Mouse (Mus musculus): ENCODE data around the gene Gm37240.

Gm37240 gene

GRCm38 (mm10) chr3:85131878-85132277 is 755.4 kb downstream of the Gm37240 start:
- DNase-seq (ENCODE audit: low spot score in 2 of 2): no peak

GRCm38 (mm10) chr3:85128546-85128945 is 758.8 kb downstream of the Gm37240 start:
- no peak for DNase-seq (ENCODE audit: low spot score in 2 of 2)

DNA sequence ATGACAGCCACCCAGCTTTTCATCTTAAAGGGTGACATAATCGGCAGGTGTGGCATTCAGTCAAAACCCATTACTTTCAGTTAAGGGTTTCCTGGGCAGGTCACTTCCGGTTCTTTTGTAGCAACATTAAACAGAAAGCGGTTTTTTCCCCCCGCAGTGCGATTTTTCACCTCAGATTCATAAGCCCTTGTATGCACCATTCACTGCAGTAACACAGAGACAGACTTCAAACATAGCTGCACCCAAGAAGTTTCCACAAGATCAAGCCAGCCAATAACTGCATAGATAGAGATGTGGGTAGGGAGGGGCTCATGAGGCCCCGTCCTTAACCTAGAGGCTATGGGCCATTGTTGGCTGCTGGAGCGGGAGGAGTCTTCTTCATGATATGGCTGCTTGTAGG is 760.3 kb downstream of the Gm37240 start:
- DNase-seq (ENCODE audit: low spot score in 2 of 2): no peak

- DNase-seq (ENCODE audit: low spot score in 2 of 2): no peak
Measured at GRCm38 (mm10) chr3:85125471-85125870, 761.8 kb downstream of the Gm37240 start.

- no peak for DNase-seq (ENCODE audit: low spot score in 2 of 2)
Measured at GRCm38 (mm10) chr3:85124924-85125323, 762.4 kb downstream of the Gm37240 start.

DNA sequence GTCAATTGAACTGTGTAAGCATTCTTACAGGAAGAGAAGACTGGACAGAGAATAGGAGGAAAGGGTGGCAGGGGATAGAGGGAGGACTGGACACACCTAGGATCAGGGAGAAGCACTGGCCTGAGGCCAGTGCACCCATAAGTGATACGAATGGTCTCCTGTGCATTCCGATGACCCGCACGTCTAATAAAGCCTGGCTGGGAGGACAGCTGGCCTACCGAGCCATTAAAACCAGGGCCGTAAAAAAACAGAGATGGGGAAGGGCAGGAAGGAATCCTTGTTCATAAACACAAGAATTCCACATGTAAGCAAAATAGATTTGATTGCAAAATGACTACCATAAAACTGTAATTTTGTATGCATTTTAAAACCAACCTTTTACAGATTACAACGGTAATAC is 762.9 kb downstream of the Gm37240 start:
- DNase-seq (ENCODE audit: low spot score in 2 of 2): no peak

GRCm38 (mm10) chr3:85117702-85118101 is 769.6 kb downstream of the Gm37240 start:
- DNase-seq (ENCODE audit: low spot score in 2 of 2): no peak

DNA sequence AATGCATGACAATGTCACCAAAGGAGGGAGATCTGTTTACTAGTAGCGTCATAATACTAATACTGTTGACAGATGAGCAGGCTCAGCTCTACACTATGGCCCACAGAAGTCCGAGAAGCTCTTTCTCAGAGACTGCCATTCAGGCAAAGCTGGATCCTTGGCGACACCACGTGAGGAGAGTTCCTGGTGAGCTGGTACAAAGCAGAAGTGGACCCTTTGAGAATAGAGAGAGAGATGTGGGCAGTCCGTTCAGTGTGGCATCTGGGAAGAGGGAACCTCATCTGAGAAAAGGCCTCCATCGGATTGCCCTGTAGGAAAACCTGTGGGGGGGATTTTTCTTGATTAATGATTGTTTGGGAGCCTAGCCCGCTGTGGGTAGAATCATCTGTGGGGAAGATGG is 770.3 kb downstream of the Gm37240 start:
- DNase-seq (ENCODE audit: low spot score in 2 of 2): no peak

- no peak for DNase-seq (ENCODE audit: low spot score in 2 of 2)
Measured at GRCm38 (mm10) chr3:85115959-85116543, 771.3 kb downstream of the Gm37240 start.

DNA sequence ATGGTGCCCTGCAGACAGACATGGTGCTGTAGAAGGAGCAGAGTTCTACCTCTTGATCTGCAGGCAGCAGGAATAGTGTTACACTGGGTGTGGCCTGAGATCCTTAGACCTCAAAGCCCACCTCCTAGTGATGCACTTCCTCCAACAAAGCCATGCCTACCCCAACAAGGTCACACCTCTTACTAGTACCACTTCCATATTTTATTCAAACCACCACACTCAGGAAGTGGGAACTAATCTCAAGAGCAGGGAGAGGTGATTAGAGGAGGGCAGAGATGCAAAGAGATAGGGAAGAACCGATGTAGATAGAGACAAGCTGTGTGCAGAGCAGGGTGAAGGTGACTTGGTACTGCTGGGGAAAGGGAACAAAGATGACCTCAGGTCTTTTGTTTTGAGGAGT is 773.8 kb downstream of the Gm37240 start:
- DNase-seq (ENCODE audit: low spot score in 2 of 2): no peak

DNA sequence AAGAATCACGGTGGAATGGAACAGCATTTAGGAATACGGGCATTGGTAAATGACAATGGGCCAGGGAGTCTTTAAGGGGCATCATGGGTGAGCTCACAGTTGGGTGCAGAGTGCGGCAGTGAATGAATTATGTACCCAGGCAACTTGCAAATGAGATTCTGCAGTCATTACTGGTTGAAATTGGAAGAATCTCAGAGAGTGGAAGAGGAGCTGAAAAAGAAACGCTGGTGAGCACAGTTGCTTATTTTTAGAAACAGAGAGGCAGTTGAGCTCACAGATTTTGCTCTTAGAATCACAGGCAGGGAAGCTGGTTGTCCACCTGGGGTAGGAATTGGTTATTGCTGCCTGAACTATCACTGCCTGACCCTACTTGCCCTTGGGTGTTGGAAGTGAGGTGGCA is 776.6 kb downstream of the Gm37240 start:
- no peak for DNase-seq (ENCODE audit: low spot score in 2 of 2)

GRCm38 (mm10) chr3:85109221-85109620 is 778.1 kb downstream of the Gm37240 start:
- no peak for DNase-seq (ENCODE audit: low spot score in 2 of 2)

DNA sequence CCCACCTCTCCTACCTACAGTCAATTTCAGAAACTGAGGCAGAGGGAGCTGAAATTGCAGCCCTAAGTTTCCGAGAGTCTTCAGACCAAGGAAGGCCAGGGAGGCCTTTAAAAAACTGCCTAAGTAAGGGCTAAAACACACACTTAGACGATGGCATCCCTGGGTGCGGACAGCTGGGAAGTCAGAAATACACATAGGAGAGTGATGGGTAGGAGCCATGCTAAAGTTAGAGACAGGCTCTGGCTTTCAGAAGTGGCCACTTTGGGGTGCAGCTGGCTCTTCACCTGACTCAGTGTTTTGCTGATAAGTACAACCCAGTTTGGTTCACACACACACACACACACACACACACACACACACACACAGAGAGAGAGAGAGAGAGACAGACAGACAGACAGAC is 778.9 kb downstream of the Gm37240 start:
- no peak for DNase-seq (ENCODE audit: low spot score in 2 of 2)

GRCm38 (mm10) chr3:85106956-85107355 is 780.4 kb downstream of the Gm37240 start:
- no peak for DNase-seq (ENCODE audit: low spot score in 2 of 2)

DNA sequence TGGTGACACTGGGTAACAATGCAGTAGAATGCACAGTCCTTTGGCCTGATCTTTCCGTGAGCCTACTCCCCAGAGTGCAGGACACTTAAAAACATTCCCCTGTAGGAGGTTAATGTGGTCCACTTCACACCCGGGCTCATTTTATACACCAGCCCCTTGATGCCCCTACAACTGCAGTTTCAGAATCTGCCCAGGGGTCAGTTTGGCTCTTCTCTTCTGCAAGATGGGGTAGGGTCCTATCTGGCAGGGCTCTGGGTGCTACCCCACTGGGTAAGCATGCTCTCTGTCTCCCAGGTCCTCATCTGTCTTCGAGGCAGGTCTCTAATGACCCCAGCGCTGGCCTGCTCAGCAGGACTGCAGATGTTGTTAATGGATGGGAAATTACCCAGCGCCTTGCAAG is 783.0 kb downstream of the Gm37240 start:
- no peak for DNase-seq (ENCODE audit: low spot score in 2 of 2)

DNA sequence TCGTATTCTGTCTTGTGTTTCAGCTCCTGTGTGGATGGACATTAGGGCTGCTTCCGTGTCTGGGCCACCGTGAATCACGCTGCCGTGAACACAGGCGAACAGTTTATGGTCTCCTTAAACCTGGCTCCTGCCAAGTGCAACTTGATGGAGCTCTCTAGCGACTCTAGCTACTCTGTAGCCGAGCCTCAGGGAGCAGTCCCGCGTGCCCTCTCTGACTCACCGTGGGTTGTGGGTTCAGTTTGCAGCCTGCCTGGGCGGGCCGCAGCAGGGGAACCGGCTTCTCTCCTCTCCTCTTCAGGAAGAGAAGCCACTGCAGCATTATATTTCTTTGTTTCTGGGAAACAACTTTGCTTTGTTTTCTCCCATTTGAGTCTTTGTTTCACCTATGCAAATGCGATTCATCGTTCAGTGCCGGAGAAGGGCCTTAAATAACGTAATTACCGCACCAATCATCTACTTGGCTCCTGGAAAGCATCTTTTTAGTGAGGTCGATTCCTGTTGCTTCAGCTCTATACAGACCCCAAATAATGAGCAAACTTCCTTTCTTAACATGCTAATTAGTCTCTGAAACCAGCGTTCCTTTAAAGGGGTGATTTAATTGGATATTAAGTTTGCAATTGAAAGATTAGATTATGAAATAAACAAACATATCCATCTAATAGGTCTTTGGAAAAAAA is 806.3 kb downstream of the Gm37240 start:
- DNase-seq (ENCODE audit: low spot score in 2 of 2): no peak

GRCm38 (mm10) chr3:85064113-85064512 is 823.2 kb downstream of the Gm37240 start:
- no peak for DNase-seq (ENCODE audit: low spot score in 2 of 2)

- DNase-seq (ENCODE audit: low spot score in 2 of 2): no peak
Measured at GRCm38 (mm10) chr3:85060153-85060552, 827.2 kb downstream of the Gm37240 start.

- DNase-seq (ENCODE audit: low spot score in 2 of 2): no peak
Measured at GRCm38 (mm10) chr3:85057245-85057644, 830.1 kb downstream of the Gm37240 start.

DNA sequence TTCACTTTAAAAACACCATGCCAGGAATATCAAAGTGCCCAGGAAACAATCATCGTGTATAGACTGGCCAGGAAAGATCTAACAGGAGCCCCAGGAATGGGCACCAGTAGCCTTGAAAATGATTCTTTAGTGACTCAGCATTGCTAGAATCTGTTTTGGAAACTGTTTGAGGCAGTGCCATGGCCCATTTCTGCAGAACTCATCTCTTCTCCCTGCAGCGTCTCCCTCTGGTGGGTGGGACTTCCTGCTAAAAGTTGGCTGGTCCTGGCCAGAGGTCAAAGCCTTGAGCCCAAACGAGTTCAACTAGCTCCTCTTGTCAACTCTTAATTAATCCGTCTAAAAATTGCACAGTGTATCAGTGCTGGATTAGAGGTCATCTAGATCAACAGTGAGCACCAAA is 833.8 kb downstream of the Gm37240 start:
- no peak for DNase-seq (ENCODE audit: low spot score in 2 of 2)

GRCm38 (mm10) chr3:85052196-85052595 is 835.1 kb downstream of the Gm37240 start:
- DNase-seq (ENCODE audit: low spot score in 2 of 2): no peak

DNA sequence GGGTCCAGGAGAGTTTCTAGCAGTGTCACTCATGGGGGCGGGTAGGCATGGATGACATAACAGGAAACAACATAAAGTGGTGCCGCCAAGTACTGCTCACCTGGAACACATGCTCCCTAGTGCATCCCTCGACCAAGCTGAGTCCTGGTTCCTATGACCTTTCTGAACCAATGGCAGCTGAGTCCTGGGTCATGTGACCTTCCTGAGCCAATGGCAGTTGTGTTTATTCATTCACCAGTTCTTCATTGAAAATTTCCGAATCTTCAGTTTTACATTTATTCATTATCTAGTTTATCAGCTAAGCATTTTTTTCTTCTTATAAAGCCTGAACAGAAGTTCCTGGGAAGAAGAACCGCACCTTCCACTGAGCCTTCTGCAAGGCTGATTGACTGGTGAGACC is 838.7 kb downstream of the Gm37240 start:
- DNase-seq (ENCODE audit: low spot score in 2 of 2): no peak

- DNase-seq (ENCODE audit: low spot score in 2 of 2): no peak
Measured at GRCm38 (mm10) chr3:85043679-85044218, 843.6 kb downstream of the Gm37240 start.

DNA sequence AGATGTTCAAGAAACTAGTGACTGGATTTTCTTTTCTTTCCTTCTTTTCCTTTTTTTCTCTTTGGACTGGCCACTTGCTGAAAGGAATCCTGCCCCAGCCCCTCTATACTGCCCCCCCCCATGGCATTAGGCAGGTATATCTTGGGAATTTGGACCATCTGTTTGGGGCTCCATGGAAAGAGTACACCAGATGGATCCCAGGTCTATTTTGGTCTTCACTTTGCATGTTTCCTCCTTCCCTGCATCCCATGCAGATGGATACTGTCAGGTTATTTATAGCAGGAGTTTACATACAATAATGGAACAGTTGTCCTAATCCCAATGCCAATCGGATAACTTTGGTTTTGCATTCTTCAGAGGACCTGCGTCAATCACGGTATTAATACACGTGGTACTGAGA is 845.2 kb downstream of the Gm37240 start:
- no peak for DNase-seq (ENCODE audit: low spot score in 2 of 2)

Measured in spleen, postnatal 14 days (tissue).